Mouse (Mus musculus): ENCODE results near the gene Ppp1r37.
A peak's percentile ranks its signal among the peaks of the same experiment; 100 is the strongest.
"Not testable (repeated sequence)": the region's sequence is repeated elsewhere in the genome, so short reads cannot be mapped to it uniquely, and the experiment has no call there.

Gene Ppp1r37

DNA sequence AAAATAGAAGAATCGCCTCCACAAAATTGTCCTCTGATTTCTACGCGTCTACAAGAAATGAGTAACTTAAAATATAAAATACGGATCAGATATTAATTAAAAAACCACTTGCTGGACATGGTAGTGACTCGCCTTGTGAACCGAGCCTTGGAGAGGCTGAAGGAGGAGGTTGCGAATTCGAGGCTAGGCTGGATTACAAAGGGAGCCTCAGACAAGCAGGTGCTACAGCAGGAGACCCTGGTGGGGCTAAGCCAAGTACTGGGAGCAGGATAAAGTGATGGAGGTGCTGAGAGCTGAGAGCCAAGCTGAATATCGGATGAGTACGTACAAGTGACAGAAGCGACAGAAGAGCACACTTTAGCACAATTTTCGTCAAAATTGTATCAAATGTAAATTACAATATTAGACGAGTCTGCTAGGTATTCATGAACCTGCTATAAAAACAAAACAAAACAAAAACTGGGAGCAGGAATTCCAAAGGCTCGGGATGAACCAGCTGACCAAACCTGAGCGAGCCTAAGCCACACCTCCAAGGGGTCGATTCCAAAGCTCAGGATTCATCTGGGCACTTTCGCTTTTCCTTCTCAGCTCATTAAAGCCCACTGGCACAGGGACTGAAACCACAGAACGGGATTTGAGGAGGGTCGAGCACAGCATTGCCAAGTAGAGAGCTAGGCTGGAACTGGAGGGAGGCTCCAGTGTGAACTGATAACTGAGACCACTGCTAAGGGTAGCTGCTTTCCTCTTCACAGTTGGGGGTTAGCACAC lies at the start of gene Ppp1r37:
Gene Ppp1r37, minus strand, starts transcription at position 434 of the 768 bp plus-strand sequence.
- no peak for DNase-seq (ENCODE audit: low read depth)

DNA sequence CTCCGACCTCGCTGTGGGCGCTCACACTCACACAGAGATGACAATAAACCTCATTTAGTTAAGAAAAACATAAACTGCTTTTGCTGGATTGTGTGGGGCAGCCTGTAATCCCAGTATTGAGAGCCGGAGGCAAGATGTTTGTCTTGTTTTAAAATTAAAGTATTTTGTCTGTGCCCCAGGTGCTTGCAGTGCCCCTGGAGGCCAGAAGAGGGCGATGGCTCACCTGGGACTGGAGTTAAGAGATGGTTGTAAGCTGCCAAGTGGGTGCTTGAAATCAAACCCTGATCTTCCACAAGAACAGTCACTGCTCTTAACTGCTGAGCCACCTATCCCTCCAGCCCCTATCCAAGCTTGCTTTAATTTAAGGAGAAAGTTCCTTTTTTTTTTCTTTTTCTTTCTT lies 48.1 kb upstream of the Ppp1r37 start:
- no peak for DNase-seq (ENCODE audit: low read depth)

DNA sequence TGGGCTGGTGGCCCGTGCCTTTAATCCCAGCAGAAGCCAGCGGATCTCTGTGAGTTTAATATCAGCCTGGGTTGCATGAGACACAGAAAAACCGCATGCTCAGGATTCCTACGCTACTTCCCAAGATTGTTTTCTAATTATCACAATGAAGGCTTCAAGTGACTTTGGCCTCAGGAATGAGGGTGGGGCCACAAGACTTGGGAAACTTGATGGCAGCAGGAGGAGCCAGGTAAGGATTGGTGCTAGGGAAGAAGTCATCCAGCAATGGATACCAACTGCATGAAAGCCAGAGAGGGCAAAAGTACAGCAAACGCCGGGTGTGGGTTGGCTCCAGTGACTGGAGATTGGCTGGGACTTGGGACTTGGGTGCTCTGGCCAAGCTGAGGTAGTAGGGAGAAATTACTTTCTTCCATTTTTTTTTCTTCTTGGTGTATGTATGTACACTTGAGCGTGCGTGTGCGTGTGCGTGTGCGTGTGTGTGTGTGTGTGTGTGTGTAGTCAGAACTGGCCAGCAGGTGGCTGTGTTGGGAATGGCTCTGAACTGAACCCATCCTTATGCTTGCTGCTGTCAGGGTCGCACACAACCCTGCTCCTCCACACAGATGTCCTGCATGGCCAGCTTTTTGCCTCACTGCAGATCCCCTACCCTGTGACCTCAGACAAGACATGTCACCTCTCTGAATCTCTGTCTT lies 46.9 kb upstream of the Ppp1r37 start:
- no peak for DNase-seq (ENCODE audit: low read depth)

DNA sequence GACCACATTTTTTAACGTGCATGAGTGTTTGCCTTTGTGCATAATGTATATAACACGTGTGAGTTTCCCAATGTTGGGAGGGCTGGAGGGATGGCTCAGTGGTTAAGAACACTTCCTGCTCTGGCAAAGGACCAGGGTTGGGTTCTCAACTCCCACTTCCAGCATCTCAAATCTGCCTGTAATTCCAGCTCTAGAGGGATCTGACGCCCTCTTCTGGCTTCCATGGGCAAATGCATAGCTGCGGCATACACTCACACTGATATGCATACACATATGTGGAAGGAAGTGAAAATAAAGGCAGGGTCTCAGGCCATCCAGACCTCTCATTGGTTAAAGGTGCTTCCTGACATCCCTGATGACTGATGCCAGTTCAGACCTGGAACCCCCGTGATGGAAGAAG lies 44.4 kb upstream of the Ppp1r37 start:
- DNase-seq (ENCODE audit: low read depth): no peak

DNA sequence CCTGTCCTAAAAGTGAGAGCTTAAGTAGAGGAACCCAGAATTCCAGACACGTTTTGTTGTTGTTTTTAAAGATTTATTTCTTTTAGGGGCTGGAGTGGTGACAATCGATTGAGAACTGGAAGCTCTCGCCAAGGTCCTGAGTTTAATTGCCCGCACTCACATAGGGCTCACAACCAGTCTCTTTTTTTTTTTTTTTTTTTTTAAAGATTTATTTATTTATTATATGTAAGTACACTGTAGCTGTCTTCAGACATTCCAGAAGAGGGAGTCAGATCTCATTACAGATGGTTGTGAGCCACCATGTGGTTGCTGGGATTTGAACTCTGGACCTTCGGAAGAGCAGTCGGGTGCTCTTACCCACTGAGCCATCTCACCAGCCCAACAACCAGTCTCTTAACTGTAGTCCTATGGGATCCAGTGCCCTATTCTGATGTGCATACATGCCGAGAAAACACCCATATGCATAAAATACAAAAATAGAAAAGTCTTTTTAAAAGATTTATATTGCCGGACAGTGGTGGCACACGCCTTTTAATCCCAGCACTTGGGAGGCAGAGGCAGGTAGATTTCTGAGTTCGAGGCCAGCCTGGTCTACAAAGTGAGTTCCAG lies 41.8 kb upstream of the Ppp1r37 start:
- DNase-seq (ENCODE audit: low read depth): not testable (repeated sequence)

DNA sequence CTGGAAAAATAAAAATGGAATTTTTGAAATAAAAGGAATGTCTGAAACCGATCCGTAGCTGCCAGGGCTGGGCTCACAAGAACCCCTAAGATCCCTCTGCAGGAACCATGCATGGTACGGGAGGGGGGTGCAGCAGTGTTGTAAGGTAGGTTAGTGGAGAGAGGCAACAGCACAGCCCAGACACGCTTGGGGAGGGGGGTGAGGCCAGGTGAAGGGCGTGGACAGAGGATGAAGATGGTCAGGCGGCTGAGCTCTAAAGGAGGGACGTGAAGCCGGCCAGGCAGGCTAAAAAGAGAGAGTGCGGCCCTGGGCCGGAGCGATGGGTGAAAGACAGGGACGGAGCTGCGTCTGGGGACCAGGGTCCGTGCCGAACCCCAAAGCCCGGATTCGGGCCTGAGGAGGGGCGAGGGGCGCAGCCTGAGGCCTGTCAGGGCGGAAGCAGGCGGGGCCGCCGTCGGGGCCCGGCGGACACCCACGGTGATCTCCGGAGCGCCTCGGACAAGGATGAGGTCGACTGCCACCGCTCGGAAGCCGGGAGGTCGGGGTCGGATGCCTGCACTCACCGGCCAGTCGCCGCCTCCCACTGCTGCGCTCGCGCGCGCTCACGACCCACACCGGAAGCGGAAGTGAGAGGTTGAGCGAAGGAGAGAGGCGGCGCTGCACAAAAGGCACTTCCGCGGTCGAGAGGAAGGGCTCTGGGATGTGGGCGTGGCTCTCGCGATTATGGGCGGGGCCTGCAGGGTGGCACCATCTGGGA lies 41.2 kb upstream of the Ppp1r37 start, which contains the start of gene Clasrp:
Gene Clasrp, minus strand, starts transcription at position 638 of the 757 bp plus-strand sequence.
- peak; percentile 94 for DNase-seq (ENCODE audit: low read depth)

DNA sequence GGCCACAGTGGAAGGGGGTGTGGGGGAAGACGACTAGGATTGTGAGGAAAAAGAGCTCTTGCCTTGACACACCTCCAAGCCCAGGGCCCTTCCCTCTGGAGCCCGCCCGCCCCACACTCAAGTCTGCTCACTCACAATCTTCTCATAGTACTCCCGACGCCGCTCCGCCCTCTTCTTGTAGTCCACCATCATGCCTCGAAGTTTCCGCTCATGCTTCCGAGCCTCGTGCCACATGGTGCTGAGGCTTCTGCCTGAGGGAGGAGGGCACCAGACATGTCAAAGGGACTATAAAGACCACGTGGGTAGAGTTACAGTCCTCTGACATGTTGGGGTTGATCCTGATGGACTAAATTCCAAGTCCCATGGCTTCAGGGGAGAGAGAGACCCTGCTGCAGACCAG lies 40.2 kb upstream of the Ppp1r37 start:
- DNase-seq (ENCODE audit: low read depth): no peak

DNA sequence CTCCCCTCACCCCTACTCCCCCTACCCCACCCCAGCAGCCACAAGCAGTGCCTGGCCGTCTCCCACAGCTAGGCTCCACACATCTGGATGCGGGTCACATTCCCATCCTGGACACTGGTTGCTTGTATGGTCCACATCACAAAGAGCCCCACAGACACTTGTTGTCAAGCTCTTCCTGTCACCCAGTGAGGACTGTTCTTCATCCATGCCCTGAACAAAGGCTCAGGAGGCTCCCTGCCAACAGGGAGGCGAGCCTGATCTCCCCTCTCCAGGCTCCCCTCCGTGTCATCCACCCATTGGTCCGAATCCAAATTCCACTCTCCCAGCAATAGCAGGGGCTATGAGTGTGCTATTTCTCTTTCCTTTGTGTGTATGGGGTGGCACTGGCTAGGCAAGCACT lies 37.7 kb upstream of the Ppp1r37 start:
- DNase-seq (ENCODE audit: low read depth): no peak

DNA sequence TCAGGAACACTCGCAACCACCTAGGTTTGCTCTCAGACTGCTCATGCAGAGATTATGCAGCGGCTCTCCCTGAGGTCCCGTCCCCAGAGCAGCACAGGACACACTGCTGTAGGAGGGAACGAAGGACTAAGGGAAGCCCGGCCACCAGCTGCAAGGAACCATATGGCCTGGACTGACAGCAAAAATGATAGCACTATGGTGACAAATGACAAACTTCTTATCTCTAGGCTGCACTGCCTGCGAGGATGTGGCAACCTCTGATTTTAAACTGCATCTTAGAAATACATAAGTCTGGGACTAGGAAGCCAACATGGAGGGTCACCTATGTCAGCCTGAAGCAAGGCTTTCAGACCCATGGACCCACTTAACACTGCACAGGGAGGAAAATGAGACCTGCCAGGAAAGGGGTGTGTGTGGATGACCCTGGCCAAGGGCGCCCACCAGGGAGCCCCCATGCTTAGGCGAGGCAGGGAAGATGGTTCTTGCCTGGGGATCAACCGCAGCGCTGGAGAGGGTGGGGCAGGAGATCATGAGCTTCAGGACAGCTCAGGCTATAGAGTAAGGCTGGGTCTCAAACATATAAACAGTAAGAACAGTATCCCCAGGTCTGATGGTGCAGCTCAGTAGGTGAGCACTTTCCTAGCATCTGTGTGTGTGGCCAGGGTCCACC lies 30.3 kb upstream of the Ppp1r37 start:
- DNase-seq (ENCODE audit: low read depth): peak; percentile 49

DNA sequence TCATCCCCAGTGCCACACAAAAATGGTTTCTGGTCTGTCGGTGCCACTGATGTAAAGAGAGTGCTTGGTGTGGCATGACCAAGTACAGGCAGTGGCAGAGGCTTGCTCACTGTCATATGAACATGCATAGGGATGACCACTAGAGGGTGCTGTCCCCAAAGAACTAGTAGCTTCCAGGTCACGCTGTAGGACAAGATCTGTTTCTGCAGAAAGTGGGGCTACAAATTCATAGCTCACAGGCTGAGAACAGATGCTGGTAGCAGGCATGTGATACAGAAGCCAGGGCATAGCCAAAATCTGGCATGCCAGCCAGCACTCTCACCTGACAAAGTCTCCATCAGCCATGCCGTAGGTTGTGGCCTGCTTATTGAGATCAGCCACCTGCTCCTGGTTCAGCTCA lies 27.0 kb upstream of the Ppp1r37 start:
- peak; percentile 81 for DNase-seq (ENCODE audit: low read depth)

DNA sequence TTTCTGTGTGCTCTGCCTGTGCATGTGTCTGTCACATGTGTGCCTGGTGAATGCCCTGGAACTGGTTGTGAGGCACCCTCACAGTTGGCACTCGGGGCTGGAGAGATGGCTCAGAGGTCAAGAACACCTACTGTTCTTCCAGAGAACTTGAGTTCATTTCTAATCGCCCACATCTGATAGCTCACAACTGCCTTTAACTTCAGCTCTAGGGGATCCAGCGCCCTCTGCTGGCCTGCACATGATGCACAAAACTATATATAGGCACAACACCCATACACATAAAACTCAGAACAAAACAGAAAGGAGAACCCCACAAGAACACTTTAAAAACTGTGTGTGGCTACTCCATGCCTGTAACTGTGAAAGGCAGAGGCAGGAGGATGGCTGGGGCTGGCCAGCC lies 26.3 kb upstream of the Ppp1r37 start:
- DNase-seq (ENCODE audit: low read depth): peak; percentile 76

DNA sequence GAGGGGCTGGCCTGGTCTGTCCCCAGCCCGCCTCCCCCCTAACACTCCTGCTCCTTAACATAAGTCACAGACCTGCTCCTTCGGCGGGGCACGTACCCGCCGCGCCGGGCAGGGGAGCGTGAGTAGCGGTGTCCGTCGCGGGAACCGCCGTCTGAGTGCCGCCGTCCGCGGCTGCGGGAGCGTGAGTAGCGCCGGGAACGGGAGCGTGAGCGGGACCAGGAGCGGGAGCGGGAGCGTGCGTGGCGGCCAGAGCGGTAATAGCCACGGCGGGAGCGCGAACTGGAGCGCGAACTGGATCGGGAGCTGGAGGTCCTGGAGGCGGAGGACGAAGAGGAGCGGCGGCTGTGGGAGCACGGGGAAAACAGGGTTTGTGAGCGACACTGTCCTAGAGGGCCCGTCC lies 23.4 kb upstream of the Ppp1r37 start:
- DNase-seq (ENCODE audit: low read depth): no peak

DNA sequence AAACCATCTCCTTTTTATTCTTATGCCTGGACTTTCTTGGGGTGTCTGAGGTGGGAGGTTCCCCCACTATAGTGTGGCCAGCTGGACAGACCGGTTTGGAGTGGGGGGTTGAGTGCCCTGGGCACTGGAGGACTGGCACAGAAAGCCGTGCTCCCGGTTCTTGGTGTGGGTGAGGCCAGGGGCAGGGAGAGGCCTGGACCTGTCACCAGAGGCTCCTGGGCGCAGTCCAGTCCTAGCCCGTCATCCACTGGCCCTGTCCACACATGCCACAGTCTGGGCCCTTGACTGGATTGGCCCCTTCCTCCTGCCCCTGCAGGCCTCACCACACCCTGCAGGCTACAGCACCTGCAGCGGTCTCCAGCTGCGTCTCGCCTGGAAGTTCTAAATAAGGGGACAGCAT lies 17.8 kb upstream of the Ppp1r37 start:
- DNase-seq (ENCODE audit: low read depth): no peak

DNA sequence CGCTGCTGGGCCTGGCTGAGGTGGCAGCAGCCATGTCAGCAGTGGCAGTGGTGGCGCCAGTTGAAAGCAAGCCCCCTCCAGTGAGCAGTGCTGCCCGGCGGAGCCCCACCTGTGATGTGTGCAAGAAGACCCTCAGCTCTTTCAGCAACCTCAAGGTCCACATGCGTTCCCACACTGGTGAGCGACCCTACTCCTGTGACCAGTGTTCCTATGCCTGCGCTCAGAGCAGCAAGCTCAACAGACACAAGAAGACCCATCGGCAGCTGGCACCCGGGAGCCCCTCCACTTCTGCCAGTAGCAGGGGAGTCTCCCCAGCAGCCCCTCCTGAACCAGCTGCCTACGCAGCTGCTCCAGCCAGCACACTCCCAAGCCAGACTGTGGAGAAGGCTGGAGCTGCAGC lies 16.9 kb upstream of the Ppp1r37 start:
- no peak for DNase-seq (ENCODE audit: low read depth)

DNA sequence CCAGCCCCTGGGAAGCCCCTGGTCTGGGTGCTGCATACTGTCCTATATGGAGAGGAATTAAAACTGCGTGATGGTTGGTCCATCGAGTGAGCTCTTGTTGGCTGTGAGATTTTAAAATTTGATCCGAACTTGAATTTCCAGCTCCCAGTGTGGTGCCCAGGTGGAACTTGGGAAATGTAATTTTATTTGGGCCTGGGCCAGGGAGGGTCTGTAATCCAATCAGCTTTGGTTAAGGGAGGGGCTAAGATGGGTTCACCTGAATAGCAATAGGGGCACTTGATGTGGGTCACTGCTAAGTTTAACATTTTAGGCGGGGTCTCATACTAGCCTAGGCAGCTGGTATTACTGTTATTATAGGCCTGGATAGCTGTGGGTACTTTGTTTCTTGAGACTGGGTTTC lies 15.6 kb upstream of the Ppp1r37 start:
- DNase-seq (ENCODE audit: low read depth): no peak

DNA sequence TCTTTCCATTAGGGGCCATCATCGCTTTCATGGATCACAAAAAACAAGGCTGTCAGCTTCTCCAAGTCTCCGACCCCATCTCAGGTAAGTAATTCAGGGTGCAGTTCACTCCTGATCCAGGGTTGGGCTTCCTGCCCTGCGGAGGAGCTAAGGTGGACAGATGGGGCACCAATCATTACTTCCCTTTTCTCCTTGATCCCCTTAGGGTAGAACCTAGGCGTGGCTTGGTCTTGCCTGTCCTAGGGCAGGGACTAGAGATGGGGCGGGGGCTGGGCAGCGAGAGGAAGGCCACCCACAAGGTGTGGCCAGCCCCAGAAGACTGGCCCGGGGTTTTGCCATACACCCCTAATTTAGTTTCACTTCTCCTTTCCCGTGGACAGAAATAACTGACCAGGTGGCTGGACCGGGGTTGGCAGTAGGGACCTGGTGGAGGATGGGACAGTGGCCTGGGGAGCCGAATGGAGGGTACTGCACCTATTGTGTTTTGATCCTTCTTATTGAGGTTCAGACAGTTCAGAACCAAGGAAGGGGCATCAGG lies 15.1 kb upstream of the Ppp1r37 start:
- DNase-seq (ENCODE audit: low read depth): no peak

DNA sequence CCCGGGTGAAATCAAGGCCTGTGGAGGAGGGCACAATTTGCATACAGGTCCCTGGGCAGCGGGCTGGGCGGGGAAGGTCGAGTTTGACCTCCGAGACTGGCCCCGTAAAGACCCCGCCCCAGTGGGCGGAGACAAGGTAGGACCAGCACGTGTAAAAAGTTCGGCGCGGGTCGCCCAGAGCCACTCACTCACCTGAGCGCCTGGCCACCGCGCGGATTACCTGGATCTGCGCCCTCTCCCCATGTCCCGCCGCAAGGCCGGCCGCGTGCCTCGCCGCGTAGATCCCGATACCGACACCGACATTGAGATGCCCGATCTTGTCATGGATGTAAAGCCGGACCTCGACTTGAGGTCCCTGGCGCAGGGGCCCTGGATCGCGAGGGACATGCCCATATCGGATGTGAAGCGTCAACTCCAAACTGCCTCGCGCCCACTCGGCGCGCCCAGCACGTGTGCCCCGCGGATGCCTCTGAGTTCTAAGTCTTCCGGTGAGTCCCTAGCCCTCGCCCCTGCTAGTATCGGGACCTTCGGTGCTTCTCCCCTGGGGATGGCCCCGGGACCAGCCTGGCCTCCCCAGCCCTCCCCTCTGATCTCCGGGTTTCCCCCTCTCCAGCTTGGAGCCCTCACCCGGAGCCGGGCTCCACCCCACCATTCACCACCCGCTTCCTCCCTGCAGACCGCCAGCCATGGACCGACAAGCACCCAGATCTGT lies 14.4 kb upstream of the Ppp1r37 start, which contains the start of the genes Zfp296 and Gemin7:
Gene Zfp296, plus strand, starts transcription at position 147 of the 712 bp plus-strand sequence.
Gene Gemin7, minus strand, starts transcription at position 455 of the 712 bp plus-strand sequence.
- no peak for DNase-seq (ENCODE audit: low read depth)

DNA sequence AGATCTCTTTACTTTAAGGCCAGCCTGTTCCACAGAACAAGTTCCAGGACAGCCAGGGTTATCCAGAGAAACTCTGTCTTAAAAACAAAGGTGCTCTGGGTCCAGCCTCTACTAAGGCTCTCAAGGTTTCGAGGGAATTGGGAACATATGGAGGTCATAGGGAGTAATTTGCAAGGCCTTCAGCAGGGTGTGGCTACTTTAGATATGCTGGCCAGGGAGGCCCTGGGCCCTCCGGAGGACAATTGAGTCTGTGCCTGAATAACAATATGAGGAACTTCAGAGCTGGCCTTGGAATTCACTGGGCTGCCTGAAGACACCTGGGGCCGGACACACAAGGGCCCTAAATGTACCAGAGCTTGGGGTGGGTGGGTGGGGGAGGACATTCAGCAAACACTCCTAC lies 12.7 kb upstream of the Ppp1r37 start:
- DNase-seq (ENCODE audit: low read depth): no peak

DNA sequence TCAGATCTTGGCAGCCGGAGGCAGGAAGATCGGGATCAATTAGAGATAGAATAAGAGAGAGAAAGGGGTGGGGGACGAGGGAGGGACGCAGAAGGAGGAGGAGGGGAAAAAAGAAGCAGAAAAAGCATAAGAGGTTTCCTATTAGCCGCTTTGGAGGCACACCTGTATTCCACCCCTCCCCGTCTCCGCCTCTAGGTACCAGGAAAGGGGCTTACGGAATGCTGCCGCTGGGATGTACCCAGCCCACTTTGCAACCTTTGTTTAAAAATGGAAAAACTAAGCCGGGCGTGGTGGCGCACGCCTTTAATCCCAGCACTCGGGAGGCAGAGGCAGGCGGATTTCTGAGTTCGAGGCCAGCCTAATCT lies 10.9 kb upstream of the Ppp1r37 start:
- no peak for DNase-seq (ENCODE audit: low read depth)

DNA sequence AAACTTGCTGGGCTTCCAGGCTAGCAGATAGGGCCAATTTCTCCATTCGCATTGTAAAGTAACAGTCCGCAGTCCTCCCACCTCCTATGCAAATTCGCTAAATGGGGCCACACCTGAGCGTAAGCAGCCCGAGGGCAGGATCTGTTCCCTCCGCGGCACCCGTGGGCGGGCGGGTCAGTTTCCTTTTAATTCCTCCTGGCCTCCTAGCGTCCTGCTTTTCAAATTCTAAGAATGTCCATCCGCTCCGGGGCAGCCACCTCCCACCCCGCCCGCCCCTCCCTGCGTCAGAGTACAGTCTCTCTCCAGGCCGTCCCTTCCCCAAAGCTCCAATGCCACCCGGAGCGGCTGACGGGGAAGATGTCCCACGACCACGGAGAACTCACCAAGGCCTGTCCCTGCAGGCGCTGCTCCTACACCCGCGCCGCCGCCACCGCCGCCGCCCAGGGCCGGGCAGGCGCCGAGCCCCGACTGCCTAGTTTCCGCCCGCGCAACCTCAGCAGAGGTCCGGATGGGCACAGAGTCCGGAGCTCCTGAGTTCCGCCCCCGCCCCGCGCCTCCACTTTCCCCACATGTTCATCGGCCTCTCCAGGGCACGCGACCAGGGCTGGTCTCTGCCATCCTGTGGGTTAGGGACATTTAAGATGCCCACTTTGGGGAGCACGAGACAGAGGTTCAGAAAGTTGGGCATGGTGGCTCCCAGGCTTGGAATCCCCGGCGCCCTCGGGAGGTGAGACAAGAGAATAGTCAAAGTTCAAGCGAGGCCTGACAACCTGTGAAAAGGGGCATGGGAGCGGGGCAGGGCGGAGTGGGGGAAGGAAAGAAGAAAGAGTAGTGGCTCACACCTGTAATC lies 10.3 kb upstream of the Ppp1r37 start:
- peak; percentile 72 for DNase-seq (ENCODE audit: low read depth)

Data from c-Kit-positive CD71-positive TER-119-negative erythroid progenitor cells, embryonic 14.5 days (primary cell).